Mouse (Mus musculus) frontal cortex, postnatal 25 days (tissue): ENCODE results near the gene Arvcf.

ENCODE experiments used
- DNase-seq, 2 experiments: peaks; one replicate each; pipeline ENCODE4 v3.0.0; 2022; ENCODE audit warnings: low spot score in 2 of 2

The Arvcf gene

DNA sequence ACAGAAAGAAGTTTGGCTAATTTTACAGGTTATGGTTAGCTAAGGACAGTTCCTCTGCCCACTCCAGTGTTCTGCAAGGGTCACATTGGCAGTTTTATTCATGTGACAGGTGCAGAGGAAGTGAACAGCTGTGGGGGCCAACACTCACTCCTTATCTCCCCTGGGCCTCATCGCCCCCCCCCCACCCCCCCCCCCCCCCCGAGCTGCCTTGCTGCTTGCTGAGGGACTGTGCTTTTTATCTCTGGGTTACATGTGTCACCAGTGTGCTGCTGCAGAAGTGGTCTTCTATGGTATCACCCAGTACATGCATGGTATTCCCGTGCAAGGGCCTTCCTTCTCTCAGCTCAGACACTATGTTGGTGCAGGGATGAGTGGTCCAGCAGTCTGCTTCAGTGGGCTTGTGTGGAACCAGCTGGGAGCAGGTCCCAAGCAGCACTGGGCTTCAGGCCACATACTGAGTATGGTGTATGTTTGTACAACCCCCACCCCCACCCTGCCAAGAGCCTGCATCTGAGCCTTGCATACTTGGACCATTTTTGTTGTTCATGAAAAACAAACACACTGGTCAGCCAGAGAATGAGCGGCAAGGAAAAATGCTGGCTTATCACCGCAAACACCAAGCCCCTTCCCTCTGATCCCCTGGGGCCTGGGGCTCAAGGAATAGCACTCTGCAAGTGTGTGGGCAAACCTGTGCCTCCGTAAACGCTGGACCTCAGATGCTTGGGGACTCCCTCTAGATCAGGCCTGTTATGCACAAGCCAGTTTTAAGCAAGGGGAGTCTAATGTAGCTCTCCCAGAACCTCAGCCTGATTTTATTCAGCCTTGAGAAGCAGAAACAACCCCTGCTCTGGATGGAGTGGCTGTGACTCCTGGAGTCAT lies 40.0 kb downstream of the Arvcf start:
- no peak for DNase-seq

GRCm38 (mm10) chr16:18388583-18389435 lies 40.8 kb downstream of the Arvcf start:
- DNase-seq = no peak

DNA sequence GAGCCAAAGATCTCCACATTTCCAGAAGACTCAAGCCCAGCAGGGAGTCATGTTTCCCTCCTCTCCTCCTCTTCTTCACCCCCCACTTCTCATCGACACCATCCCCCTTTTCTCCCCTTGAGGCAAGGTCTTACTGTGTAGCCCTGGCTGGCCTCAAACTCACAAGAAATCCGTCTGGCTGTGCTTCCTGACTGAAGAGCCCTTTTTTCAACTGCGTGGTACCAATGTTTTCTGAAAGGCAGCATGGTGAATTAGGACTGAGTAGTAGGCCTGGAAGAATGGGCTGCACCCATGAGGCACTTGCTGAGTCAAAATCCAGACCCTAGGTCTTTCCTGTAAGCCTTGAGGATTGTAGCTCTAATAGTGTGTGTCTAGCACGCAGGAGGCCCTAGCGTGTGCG lies 42.4 kb downstream of the Arvcf start:
- DNase-seq = no peak

DNA sequence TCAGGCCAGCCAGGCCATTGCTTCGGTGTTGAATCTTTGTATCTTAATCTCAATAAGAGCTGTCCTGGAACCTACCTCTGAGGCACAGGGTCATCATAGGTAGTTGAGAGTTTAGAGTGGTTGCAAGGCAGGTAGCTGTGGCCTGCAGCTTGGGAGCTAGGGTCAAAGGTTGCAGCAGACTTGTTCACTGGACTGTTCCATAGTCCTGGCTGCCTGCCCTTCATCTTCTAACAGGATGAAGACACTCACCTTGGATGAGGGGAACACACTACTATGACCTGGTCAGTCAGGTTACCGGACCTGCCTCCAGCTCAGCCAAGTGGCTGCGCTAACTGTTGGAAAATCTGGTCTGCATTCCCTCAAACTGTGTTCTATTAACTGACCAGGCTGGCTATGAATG lies 43.1 kb downstream of the Arvcf start:
- no peak for DNase-seq

DNA sequence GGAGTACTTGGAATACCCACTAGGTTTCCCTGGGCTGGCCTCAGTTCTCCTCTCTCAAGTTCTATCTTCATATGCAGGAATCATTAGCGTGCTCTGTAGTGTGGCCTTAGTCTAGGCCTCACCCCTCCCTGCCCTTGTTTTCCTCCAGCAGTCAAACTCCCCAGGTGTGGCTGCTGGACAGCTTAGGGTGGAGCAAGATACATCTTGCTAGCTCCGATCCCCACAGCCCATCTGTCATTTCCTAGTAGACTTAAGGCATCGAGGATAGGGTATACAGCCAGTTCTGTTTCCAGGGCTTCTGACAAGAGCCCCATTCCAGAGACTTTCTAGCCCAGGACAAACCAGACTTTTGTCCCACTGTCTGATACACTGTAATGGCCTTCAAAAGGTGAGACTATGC lies 43.7 kb downstream of the Arvcf start:
- DNase-seq = no peak

- no peak for DNase-seq
These were observed 44.8 kb downstream of the Arvcf start for GRCm38 (mm10) chr16:18392469-18393426.

DNA sequence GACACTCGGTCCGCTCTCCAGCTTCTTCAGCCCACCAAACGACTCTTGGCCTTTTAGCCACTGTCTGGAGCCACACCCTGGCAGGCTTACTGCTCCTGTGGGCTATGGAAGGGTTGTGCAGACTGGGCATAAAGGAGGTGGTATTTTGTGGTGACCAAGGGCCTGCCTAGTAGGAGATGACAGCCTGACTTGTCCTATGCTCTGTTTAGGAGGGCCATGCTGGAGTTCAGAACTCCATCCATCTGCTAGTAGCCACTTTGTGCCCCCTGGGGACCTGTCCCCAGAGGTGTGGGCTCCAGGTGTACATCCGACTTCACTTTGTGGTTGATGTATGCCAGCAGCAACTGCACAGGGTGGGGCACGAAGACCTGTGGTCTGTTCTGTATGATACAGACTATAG lies 45.6 kb downstream of the Arvcf start:
- no peak for DNase-seq

- no peak for DNase-seq
These were observed 46.1 kb downstream of the Arvcf start for GRCm38 (mm10) chr16:18394056-18394455.

DNA sequence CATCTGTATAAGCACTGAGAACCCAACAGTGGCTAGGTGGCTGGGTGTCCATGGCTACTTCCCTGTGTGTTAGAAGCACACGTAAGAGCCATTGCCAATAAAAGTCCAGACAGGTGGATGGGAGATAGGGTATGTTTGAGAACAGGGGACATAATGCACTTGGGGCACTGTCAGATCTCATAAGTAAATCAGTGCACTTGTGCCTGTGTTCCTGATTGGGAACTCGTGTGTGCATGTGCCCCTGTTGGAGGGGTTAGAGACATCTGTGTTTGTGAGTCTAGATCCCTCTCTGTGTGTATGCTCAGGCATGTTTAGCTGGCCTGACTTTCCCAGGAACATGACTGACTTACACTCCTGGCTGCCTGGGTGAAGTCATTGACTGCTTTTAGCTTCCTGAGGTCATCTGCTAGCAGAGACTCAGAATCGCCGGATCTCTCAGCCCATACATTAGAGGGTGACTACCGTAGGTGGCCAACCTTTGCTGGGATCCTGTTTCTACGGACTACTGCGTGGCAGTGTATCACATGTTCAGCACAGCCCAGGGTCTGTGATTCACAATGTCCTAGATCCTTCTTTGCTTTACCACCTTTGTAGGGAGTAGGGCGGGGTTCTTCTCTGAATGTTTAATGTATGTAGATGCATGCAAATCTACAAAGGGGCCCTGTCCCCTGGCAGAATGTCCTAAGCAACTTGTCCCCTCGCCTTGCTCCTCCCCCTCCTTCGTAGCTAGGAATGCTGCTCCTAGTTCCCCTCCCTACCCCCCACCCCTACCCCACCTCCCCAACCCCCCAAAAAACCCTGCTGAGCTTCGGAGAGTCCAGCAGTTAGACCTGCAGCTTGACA lies 47.0 kb downstream of the Arvcf start:
- no peak for DNase-seq

DNA sequence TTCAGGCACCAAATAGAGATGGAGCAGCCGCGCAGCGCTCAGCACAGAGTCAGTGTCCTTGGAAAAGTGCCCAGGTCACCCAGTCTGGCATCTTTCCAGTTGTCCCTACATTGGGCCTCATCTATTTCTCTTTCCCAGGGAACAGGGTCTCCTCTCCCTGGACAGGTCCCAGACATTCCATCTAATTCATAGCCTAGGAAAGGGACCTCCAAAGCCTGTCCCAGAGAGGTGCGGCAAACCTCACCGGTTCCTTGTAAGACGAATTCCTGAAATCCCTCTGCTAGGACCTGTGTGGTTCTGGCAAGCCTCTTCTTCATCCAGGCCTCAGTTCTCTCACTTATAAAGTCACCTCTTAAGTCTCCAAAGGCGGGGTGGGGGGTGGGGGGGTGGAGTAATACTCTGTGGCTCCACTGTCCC lies 47.6 kb downstream of the Arvcf start:
- DNase-seq = no peak

- DNase-seq = no peak
These were observed 48.2 kb downstream of the Arvcf start for GRCm38 (mm10) chr16:18396201-18396600.

- DNase-seq = no peak
These were observed 49.0 kb downstream of the Arvcf start for GRCm38 (mm10) chr16:18396791-18397621.

DNA sequence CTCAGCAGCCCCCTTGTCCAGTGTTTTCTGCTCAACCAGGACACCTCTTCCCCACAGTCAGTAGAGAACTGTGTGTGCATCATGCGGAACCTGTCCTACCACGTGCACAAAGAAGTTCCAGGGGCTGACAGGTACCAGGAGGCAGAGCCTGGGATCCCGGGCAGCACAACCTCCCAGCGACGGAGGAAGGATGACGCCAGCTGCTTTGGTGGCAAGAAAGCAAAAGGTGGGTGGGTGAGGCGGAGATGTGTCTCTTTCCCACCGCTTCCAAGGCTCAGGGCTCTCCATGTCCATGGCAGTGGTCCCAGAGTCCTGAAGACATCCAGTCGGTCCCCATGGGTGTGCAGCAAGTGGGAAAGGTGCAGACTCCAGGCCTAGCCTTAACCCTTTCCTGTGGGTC lies 52.0 kb downstream of the Arvcf start:
- DNase-seq = no peak

DNA sequence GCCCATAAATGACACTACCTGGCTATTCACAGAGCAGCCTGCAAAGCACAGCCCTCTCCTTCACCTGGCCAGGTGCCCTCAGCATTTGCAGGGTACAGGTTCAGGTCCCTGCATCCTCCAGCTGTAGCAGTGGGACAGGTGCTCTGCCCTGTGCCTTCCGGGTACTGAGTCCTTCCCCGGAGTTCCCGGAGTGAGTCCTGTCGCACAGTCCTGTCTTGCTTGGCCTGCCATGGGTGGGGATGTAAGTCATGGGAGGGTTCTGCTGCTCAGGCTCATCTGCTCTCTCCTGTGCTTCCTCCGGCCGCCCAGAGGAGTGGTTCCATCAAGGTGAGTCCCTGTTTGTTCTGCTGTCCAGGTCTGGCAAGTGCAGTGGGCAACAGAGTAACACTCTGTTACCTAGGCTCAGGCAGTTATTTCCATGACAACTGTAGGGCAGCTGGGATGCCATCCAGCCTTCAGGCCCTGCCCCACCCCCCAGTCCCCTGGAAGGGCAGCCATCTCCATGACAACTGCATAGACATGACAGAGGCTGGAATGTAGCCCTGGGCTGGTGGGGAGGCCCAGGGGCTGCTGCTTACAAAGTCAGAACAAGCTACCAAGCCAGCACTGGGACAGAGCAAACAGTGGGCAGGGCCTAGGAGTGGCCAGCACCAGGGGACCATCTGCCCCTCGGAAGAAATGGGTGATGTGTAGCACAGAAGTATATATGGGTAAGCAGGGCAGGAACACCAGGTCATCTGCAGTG lies 52.7 kb downstream of the Arvcf start:
- DNase-seq = no peak

DNA sequence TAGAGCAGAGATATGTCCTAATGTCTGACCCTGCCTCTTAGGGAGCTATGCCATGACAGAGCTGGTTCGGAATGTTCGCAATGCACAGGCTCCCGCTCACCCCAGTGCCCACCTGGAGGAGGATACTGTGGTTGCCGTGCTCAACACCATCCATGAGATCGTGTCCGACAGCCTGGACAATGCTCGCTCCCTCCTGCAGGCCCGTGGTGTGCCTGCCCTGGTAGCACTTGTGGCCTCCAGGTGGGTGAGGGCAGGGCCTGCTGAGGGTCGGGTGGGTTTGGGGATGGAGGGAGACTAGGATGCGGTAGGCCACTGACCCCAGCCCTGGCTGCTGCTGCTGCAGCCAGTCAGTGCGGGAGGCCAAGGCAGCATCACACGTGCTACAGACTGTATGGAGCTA lies 55.3 kb downstream of the Arvcf start:
- no peak for DNase-seq

- DNase-seq = no peak
These were observed 57.3 kb downstream of the Arvcf start for GRCm38 (mm10) chr16:18405091-18405854.

- no peak for DNase-seq
These were observed 57.9 kb downstream of the Arvcf start for GRCm38 (mm10) chr16:18405876-18406275.

GRCm38 (mm10) chr16:18406293-18406692 lies 58.3 kb downstream of the Arvcf start:
- no peak for DNase-seq
